Mouse (Mus musculus) telencephalon, adult 2 months (tissue): ENCODE measurements at regions not wholly inside any gene's neighbourhood (a gene's known extent, or its start where the extent isn't known, plus 50 kb on each side); places are given as distances from the start of the nearest gene placed in this dataset.

Experiments
- DNase-seq: peaks from one replicate; pipeline ENCODE4 v3.0.0-alpha.2; 2011; ENCODE audit warnings: low read depth, low spot score

DNA sequence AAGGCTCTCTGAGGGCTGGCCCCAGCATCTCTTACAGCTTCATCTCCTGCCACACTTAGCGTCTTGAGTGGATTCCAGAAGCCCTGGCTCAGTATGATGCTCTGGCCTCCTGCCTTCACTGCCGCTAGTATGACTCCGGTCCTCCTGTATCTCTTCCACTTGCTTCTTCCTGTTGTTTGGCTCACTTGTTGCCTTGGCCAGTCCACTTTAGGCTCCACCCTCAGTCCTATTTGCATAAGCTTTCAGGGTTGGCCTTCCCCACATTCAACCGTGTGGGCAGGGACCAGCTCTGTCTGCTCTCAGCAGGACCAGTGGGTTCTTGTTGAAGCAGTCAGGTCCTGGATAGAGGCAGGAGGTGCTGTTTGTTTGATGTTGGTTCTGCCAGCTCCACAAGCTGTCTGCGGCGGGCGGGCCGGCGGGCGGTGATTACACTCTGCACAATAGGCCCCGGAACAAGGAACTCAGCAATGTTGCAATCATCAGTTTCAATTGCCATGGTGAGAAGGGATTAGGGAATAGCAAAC is 232.6 kb upstream of the Chd6 start:
- DNase-seq = no peak

DNA sequence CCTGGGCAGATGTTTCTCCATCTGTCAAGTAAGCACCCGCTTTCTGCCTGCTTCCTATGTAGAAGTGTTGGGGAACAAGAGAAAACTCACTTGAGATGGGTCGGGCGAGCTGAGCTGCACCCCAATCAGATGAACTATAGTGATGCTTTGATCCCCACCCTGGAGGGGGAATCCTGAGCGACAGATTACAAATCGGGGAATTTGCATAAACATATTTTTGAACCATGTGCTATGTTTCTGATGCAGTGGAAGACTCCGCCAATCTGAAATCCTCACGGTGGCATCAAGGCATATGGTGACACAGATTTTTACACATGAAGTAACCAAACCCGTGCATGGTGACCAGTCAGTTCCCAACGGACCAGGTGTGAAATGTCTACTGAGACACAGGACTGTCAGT is 231.4 kb upstream of the Chd6 start:
- DNase-seq = no peak

DNA sequence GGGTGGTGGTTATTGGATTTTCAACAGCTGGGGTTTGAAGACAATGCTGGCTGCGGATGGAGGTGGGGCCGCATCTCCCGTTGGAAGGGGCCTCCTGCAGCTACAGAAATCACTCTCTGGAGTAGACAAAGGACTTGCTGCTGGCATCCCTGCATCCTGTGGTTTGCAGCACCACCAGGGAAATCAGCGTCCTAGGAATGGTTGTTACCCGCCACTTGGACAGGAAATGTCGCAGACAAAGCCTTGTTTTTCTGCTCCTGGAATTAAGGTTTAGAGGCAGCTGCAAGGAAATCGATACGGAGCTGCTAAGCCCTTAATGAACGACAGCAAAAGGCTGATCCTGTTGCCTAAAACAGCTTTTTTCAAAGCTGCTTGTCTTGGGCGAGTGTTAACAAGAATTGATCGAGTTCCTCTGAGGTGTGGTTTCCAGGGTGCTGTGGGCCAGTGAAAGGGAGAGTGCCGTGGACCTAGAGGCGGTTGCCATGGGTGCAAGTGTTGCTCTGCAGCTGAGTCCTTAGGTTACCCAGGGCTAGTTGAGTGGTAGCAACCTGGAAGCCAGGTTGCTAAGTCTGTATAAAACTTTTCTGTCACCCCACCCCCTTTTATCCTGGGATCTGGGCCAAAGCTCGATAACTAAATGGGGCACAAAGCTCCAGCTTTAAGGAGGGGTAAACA is 230.6 kb upstream of the Chd6 start:
- no peak for DNase-seq

DNA sequence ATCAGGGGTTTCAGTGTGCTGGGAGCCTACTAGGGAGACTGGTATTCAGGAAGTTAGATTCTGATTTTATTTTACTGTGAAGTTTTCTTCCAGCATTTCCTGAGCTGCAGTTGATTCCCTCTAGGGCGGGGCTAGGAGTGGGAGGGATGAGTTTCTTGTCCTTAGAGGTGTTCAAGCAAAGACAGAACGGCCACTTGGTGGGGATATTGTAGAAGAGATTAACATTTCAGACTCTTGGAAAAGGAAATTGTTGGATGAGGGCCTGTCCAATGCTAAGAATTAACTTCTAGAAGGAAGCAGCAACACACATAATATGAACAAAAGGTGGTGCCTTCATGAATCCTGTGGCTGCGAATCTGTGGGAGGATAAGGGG is 230.1 kb upstream of the Chd6 start:
- peak; percentile 53 for DNase-seq

DNA sequence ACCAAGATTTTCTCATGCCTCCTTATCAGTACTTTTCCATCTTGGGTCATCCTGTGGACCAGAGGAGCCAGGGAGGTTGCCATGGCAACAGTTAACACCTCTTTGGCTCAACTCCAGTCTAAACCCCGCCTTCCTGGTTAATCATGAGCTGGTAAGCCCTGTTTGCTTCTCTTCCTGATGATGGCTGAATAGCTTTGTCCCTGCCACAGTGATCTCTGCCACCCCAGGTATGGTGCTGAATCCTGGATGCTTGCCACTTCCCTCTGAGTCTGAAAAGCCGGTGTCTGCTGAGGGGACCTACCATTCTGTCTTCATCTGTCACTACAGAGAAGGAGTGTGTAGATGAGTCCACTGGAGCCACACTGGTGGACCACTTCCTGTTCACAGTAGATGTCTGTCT is 223.8 kb upstream of the Chd6 start:
- DNase-seq = no peak

DNA sequence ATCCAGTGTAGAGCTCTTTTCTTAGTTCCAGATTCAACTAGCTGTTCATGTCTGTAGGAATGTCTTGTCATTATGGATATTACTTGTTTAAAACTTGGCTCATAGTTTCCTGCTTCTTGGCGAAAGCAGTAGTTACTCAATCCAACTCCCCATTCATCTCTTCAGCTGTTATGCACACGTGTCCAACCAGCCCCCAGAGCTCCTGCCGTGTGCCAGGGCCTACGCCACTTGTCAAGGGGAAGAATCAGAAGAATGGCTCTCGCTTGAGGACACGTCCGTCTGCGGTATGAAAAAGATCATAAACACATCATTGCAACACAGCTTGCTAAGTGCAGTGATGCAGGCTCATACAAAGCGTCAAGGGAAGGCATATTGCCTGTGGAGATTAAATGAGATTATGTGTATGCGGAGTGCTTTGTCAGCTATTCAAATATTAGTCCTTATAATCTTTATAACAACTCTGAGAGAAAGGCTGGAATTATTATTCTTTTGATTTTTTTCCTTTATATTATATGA is 223.0 kb upstream of the Chd6 start:
- peak; percentile 41 for DNase-seq

DNA sequence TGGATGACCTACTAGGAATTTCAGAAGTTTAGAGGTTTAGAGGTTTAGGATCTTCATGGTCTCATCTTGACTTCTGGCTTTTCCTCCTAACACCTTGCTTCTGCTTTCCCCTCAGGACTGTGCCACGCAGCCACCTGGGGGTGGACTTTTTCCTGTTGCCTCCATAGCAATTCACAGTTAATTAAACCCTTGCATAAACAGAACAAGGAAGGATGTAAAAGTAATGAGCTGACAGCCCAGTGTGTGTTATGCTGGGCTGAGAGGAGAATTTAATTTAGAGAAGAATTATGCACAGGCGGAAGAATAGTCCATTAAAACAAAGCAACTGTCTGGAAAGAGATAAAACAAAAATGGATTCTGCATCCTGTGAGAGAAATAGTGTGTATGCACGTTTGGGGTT is 193.9 kb upstream of the Chd6 start:
- no peak for DNase-seq

DNA sequence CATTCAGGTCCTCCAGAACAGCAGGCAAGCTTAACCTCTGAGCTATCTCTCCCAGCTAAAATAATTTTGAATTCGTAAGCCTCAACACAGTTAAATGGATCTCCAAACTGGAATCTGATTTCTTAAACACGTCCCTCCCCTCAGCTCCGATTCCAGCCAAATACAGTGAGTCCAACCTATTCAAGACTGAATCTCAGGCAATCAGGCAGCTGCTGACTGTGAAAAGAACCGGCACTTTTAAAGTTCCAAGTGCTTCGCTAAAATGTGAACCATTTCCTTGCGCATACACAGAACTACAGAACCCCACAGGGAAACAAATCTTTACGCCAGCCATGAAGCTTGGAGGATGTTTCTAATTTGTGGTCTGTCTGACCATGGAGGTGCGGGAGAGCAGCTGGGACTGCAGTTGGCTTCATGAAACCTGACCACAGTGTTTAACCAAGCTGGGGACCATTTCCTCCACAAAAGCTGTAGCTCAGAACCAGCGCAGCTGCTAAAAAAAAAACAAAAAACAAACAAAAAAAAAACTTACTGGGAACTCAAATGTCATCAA is 160.1 kb upstream of the Chd6 start:
- DNase-seq = no peak

DNA sequence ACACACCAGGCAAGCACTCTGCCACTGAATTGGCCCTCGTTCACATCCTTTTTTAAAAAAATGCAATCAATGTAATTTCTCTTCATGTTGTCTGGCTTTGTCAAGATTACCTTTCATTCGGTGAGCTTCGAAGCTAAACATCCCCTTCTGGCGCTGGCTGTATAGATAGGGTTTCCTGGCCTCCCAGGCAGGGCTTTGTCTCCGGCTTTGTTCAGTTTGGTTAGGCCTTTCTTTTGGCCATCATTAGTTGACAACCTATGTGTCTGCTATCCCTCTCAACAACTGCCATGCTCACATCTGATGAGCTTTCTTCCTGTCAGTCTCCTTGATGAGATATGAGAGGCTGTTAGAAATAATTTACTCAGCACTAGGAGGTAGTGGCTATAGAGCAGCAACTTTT is 157.6 kb upstream of the Chd6 start:
- DNase-seq = no peak

DNA sequence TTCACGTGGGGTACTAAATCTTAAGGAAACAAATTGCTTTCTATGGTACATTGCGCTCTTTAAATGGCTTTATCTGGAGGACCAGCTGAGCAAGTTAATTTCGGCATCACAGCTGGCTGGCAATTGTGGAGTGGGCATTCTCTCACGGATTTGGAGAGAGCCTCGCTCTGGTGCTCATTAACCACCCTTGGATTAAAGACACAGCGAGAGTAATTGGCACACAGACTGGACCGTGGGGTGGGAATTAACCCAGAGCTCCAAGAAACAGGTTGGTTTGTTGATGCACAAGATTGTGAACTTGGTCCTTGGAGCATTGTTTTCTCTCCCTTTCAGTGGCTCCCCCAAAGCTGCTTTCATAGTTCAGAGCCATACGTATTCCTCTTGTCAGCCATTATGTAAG is 156.3 kb upstream of the Chd6 start:
- DNase-seq = no peak

DNA sequence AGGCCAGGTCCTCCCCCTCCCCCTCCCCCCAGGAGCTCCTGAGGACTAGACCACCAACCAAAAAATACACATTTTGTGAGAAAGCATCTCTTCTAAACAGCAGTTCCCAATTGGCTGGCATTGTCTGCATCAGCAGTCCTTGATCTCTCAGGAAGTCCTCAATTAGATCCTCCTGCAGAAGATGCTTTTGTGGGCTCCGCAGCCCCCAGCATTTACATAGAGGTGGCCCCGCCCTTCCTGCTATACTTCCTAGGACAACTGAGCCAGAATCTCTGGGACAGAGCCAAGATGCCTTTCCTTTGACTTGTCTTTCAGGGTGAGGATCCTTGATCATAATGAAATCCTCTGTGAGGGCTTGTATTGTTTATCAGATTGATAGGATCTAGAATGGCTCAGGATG is 143.9 kb upstream of the Chd6 start:
- no peak for DNase-seq

DNA sequence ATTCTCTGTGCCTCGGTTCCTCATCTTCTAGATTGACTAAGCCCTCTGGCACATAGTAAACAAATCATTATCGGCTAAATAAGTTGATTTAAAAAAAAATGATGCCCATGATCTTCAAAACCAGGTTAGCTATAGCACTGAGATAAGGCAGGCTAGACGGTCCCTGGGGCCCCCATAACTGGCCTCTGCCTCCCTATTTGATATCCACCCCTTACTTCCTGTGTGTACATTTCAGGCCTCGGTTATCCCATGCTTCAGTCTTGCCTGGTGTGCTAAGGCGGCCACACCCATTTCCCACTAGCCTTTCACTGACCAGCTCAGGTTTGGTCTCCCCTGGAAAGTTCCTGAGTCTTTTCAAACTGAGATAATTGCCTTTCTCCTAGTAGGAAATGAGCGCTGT is 132.8 kb upstream of the Chd6 start:
- no peak for DNase-seq

DNA sequence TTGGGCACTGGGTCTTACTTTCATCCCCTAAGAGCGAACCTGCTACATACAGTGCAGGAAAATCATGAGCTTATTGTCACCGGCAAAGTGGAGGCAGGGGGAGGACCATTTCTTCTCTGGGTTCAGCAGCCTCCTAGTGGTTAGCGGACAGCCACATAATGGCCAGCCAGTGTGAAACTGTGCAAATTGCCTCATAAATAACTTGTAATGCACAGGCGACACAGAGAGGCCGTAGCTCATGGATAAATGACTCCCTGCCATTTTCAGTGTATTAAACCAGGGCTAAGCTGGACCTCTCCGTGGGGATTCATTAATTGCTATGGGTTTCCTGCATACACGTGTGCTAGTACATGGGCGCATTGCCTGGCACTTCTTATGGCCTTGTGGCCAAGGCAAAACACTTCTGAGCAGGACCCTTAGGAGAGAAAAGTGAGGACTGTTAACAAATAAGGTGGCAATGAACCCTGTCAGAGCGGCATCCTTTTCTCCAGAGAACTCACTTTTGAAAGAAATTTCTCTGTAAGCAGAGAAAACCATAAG is 128.5 kb upstream of the Chd6 start:
- no peak for DNase-seq

DNA sequence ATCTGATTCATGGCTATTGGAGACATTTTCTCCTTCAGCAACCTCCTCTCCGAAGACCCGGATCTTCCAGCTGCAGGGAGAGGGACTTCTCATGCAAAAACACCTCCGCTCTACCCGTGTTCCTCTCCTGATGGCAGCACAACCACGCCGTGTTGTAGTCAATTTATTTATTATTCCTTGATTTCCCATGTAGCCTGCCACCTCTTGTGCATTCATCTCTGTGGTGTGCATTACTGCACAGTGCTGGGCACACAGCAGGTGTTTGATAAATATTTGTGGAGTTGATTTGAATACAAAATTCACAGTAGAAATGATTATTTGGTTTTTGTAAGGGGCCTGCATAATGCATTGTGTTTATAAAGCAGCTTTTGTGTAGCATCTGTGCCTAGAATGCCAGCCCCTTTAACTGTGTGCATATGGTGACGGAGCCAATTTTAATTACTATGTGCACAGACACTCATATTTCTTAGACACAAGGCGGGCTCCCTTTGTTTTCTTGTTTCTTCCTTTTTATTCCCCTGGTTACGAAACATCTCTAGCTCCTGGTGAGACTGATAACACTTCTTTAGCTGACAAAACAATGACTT is 124.4 kb upstream of the Chd6 start:
- no peak for DNase-seq

DNA sequence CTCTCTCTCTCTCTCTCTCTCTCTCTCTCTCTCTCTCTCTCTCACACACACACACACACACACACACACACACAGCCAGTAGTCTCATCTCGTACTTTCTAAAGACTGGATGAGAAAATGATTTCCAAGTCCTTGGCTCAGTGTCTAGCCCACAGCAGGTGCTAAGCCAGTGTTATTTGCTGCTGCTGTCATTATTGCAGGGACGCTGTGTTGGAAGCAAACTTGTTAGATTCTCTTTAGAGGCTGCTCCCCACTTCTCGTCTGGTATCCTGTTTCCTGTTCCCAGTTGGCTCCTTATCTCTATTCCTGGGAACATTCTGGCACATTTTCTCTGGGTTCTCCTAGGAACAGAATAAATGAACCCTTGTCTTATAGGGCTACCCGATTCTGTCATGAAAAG is 122.5 kb upstream of the Chd6 start:
- DNase-seq = peak; percentile 53

DNA sequence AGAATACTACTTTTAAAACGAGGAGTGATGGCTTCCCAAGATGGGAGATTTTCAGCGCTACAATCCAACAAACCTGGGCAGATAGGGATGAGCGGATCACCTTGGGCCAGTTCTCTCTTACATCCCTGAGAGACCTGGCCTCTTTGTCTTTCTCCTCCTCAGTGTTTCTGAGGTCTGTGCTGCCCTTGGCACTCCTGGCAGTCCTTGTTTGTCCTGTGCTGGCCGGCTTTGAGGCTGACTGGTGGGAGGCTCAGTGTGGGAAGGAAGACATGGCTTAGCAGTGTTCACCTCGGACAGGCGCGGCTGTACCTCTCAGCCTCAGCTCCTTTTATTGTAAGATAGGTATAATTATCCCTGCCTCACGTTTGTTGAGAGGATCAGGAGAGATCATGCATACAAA is 106.9 kb upstream of the Chd6 start:
- DNase-seq = no peak

DNA sequence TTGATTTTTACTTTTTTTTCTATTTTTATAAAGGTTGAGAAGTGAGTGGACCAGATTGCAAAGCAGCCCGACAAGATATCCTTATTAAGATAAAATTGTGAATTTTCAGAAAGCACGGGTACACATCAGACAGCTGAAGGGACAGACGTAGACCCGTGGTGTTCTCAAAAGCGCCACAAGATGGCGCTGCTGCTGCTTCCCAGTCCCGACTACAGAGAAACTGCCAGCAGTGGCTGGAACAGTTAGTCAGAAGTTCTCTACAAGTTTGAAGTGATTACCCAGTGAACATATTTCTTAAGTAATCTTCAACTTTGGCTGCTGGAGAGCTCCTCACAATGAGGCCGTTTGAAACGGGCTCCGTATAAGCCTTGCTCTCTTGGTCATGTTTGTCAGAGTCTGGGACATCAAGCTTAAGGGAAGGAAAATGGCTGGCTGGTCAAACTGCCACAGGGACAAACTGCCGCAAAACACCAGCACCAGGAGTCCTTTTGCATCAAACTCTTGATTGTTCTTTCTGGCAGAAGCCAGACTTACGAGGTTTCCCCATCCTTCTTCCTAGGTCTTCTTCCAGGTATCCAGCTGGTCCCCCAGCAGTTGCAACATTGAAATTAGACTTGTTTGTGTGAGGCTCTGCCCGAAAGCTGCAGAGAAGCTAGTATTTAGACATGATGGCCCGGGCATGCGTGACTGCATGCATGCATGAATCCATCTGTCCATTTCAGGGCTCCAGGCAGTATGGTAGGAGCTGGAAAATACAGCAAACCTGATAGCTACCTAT is 106.0 kb upstream of the Chd6 start:
- DNase-seq = peak; percentile 60

DNA sequence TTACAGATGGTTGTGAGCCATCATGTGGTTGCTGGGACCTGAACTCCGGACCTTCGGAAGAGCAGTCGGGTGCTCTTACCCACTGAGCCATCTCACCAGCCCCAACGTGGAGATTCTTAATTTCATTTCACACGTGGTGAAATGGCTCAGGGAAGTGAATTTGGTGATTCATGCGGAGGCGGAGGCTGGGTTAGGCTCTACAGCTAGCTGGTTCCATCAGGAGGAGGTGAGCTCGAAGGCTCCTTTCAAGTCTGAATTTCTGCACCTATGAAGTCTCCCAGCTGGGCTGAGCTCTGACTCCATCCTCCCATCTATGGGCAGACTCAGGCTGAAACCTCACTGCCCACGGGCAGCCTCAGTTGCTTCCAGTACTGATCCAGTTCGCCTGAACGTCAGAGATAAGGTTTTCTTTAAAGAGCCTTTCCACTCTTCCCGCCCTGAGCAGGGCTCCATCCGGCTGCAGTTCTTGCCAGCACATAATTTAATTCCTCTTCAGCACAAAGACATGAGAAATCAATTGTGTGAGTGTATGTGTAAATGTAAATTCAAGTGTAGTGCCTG is 103.5 kb upstream of the Chd6 start:
- DNase-seq = no peak

DNA sequence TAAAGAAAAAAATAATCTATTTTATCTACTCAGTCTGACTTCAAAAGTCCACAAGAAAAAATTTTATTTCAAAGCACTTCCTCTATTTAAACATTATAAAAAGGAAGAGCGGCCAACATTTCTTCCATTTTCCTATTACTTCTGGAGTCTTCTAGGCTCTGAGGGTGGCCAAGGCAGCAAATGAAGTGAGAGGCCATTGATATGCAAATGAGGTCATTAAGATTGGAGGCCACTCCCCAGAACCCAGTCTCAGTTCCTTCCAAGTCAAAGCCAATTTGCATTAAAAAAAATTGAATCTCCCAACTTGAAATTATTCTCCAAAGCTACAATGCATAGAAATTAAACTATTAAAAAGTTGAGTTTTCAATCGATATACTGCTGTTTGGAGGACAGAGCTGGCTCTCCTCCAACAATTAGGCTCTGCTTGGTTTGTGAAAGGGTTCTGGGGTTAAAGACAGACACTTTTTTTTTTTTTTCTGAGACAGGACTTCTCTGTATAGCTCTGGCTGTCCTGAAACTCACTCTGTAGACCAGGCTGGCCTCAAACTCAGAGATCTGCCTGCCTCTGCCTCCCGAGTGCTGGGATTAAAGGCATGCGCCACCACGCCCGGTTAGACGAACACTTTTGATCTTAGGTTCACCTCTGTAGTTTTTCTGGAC is 88.0 kb upstream of the Chd6 start:
- no peak for DNase-seq

DNA sequence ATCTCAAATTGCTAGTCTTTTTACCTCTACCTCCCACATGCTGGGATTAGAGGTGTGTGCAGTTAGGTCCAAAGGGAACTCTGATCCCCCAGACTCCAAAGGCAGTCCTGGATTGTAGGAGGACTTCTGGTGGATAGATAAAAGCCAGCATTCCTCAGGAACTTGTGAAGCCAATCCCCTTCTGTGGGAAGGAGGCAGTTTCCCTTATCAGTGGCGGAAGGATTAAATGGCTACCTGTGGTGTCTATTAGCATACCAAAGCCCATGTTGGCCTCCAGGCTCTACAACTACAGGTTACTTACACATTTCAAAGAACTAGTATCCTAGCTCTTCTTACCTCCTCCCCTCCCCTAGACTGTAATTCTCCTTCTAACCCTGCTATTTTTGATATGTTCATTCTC is 78.6 kb upstream of the Chd6 start:
- DNase-seq = no peak

DNA sequence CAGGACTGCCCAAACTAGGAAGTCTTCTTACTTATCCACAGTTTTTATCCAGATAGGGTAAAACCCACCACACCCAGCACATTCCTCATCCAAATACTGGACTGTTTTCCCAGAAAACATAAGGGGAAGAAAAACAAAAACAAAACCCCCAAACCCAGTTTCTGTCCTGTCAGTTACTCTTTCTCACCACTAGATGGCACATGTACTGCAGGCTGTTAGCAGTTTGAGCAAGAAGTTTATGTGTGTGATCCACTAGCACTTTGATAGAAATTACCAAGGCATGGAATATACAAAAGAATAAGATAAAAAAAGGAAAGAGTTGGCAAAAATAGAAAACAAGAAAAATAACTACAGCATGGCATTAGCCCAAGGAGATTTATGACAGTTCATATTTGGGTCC is 76.2 kb upstream of the Chd6 start:
- no peak for DNase-seq
